Mouse (Mus musculus): Measurements from ENCODE around the gene Pus10.

- no peak for TF ChIP-seq GATA1 (IDR thresholded peaks at IDR 0.05; ENCODE audit: low read length)
- no peak for TF ChIP-seq TAL1 (IDR thresholded peaks at IDR 0.05; ENCODE audit: low read length)
Measured at GRCm38 (mm10) chr11:23688060-23688459, 22.6 kb downstream of the Pus10 start.

Measured in erythroblast, embryonic 14.5 days (primary cell).